Mouse (Mus musculus) c-Kit-positive CD71-positive TER-119-negative erythroid progenitor cells, embryonic 14.5 days (primary cell): ENCODE data around the gene Tada2a.
A peak's percentile ranks its signal among the peaks of the same experiment; 100 is the strongest.

Experiments
- DNase-seq: peaks from one replicate; pipeline ENCODE4 v3.0.0-alpha.2; 2013; ENCODE audit warnings: low read depth

The Tada2a gene

GRCm38 (mm10) chr11:84128943-84129798 is at the start of gene Tada2a, which contains the start of gene Acaca:
Gene Tada2a (minus strand): TSS chr11:84129600.
Gene Acaca (plus strand): TSS chr11:84129672.
- peak; percentile 58 for DNase-seq

- no peak for DNase-seq
Observed at GRCm38 (mm10) chr11:84178571-84178970, 49.2 kb upstream of the Tada2a start.

GRCm38 (mm10) chr11:84172539-84173435 is 43.4 kb upstream of the Tada2a start:
- DNase-seq: no peak

GRCm38 (mm10) chr11:84168701-84169288 is 39.4 kb upstream of the Tada2a start:
- no peak for DNase-seq

GRCm38 (mm10) chr11:84167046-84167526 is 37.7 kb upstream of the Tada2a start, which contains the start of gene Gm11437:
Gene Gm11437 (minus strand): TSS chr11:84167476.
- DNase-seq: no peak

GRCm38 (mm10) chr11:84164561-84164960 is 35.2 kb upstream of the Tada2a start:
- no peak for DNase-seq

- DNase-seq: no peak
Observed at GRCm38 (mm10) chr11:84164123-84164522, 34.7 kb upstream of the Tada2a start.

GRCm38 (mm10) chr11:84156535-84157262 is 27.3 kb upstream of the Tada2a start:
- DNase-seq: no peak

GRCm38 (mm10) chr11:84150884-84151283 is 21.5 kb upstream of the Tada2a start:
- DNase-seq: peak; percentile 50

GRCm38 (mm10) chr11:84146081-84146480 is 16.7 kb upstream of the Tada2a start:
- no peak for DNase-seq

- no peak for DNase-seq
Observed at GRCm38 (mm10) chr11:84145201-84145798, 15.9 kb upstream of the Tada2a start.

GRCm38 (mm10) chr11:84141752-84142151 is 12.4 kb upstream of the Tada2a start:
- peak; percentile 75 for DNase-seq

- DNase-seq: no peak
Observed at GRCm38 (mm10) chr11:84136453-84136852, 7.1 kb upstream of the Tada2a start.

- no peak for DNase-seq
Observed at GRCm38 (mm10) chr11:84134331-84134860, 5.0 kb upstream of the Tada2a start.

- no peak for DNase-seq
Observed at GRCm38 (mm10) chr11:84129799-84130185, 392 bp upstream of the Tada2a start.

- no peak for DNase-seq
Observed at GRCm38 (mm10) chr11:84127977-84128376, 1.4 kb downstream of the Tada2a start.

GRCm38 (mm10) chr11:84121051-84121956 is 8.1 kb downstream of the Tada2a start:
- DNase-seq: no peak

- DNase-seq: no peak
Observed at GRCm38 (mm10) chr11:84117431-84117830, 12.0 kb downstream of the Tada2a start.

- no peak for DNase-seq
Observed at GRCm38 (mm10) chr11:84116221-84116620, 13.2 kb downstream of the Tada2a start.

GRCm38 (mm10) chr11:84115646-84116045 is 13.8 kb downstream of the Tada2a start:
- no peak for DNase-seq
